Mouse (Mus musculus): ENCODE results near the gene Ugcg. TPM values are rescaled to one million over a fixed set of nuclear protein-coding genes. Genes with fewer than 3 reads are reported as not detected.

Ugcg gene
- polyA plus RNA-seq, 1 experiment from 2014 or later: 20.3 TPM

DNA sequence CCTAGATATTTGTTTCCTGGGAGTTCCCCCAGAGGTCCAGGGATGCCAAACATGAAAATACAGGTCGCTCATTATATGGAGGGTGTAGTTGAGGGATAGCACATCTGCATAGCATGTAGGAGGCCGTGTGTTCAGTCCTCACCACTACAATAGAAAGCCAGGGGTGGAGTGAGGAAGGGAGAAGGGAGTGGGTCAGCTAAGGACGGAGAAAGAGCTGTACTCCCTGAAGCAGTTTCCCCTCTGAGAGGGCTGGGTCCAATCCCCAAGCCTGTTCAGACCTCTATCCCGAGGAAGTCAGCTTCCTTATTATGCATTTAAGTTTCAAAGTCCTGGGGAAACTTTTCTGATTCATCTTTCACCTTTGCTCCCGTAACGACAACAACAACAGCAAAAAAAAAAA lies 73.1 kb downstream of the Ugcg start:
- H3K36me3 ChIP-seq (ENCODE audit: control insufficient read depth, insufficient read depth): no peaks in the 10 kb centered on the region
- H3K4me3 ChIP-seq (ENCODE audit: low read depth, low read length): no peak overlapping the region
- no peaks in the 10 kb centered on the region for H3K27me3 ChIP-seq (replicated peaks; ENCODE audit: control insufficient read depth, insufficient read depth, low read length)
- no peak for TF ChIP-seq CTCF (IDR thresholded peaks at IDR 0.05; ENCODE audit: low read depth)
- H3K9ac ChIP-seq (ENCODE audit: low read depth, low read length): no peak overlapping the region
- H3K9me3 ChIP-seq (ENCODE audit: control insufficient read depth): no peaks in the 10 kb centered on the region
- H3K27ac ChIP-seq (ENCODE audit: low read depth, low read length): peak overlapping the region; percentile 67
- 40% methylated on average over 6 of the region's 6 CpGs for WGBS
- H3K4me2 ChIP-seq (replicated peaks; ENCODE audit: low read depth): no peak overlapping the region
- H3K4me1 ChIP-seq (replicated peaks; ENCODE audit: control insufficient read depth, insufficient read depth, low read length): peaks cover 3% of the 10 kb centered on the region; the same call in 1 of the 2 replicates
- peak; percentile 93 for ATAC-seq

GRCm38 (mm10) chr4:59263418-59263817 lies 74.4 kb downstream of the Ugcg start:
- no peak overlapping the region for H3K4me3 ChIP-seq (ENCODE audit: low read depth, low read length)
- no peak for ATAC-seq
- no peak overlapping the region for H3K9ac ChIP-seq (ENCODE audit: low read depth, low read length)
- no peaks in the 10 kb centered on the region for H3K36me3 ChIP-seq (ENCODE audit: control insufficient read depth, insufficient read depth)
- peaks cover 3% of the 10 kb centered on the region; the same call in 1 of the 2 replicates for H3K4me1 ChIP-seq (replicated peaks; ENCODE audit: control insufficient read depth, insufficient read depth, low read length)
- peak overlapping the region; percentile 67 for H3K27ac ChIP-seq (ENCODE audit: low read depth, low read length)
- 41% methylated on average over 2 of the region's 2 CpGs for WGBS
- H3K4me2 ChIP-seq (replicated peaks; ENCODE audit: low read depth): no peak overlapping the region
- no peaks in the 10 kb centered on the region for H3K9me3 ChIP-seq (ENCODE audit: control insufficient read depth)
- H3K27me3 ChIP-seq (replicated peaks; ENCODE audit: control insufficient read depth, insufficient read depth, low read length): no peaks in the 10 kb centered on the region
- TF ChIP-seq CTCF (IDR thresholded peaks at IDR 0.05; ENCODE audit: low read depth): peak; percentile 78

GRCm38 (mm10) chr4:59264611-59265095 lies 75.6 kb downstream of the Ugcg start:
- no peak overlapping the region for H3K4me3 ChIP-seq (ENCODE audit: low read depth, low read length)
- no peak overlapping the region for H3K27ac ChIP-seq (ENCODE audit: low read depth, low read length)
- no peak overlapping the region for H3K9ac ChIP-seq (ENCODE audit: low read depth, low read length)
- H3K9me3 ChIP-seq (ENCODE audit: control insufficient read depth): no peaks in the 10 kb centered on the region
- no peaks in the 10 kb centered on the region for H3K36me3 ChIP-seq (ENCODE audit: control insufficient read depth, insufficient read depth)
- H3K4me1 ChIP-seq (replicated peaks; ENCODE audit: control insufficient read depth, insufficient read depth, low read length): peaks cover 3% of the 10 kb centered on the region; the same call in 1 of the 2 replicates
- no peaks in the 10 kb centered on the region for H3K27me3 ChIP-seq (replicated peaks; ENCODE audit: control insufficient read depth, insufficient read depth, low read length)
- WGBS: 72% methylated on average over 7 of the region's 7 CpGs
- no peak for ATAC-seq
- TF ChIP-seq CTCF (IDR thresholded peaks at IDR 0.05; ENCODE audit: low read depth): no peak
- H3K4me2 ChIP-seq (replicated peaks; ENCODE audit: low read depth): no peak overlapping the region

GRCm38 (mm10) chr4:59265182-59265581 lies 76.1 kb downstream of the Ugcg start:
- Histone ChIP-seq H3K4me2 (replicated peaks; ENCODE audit: low read depth) (no peak overlapping the region), H3K4me3 (ENCODE audit: low read depth, low read length) (no peak overlapping the region), H3K27me3 (replicated peaks; ENCODE audit: control insufficient read depth, insufficient read depth, low read length) (no peaks in the 10 kb centered on the region), H3K9me3 (ENCODE audit: control insufficient read depth) (no peaks in the 10 kb centered on the region), H3K36me3 (ENCODE audit: control insufficient read depth, insufficient read depth) (no peaks in the 10 kb centered on the region), H3K9ac (ENCODE audit: low read depth, low read length) (no peak overlapping the region), H3K4me1 (replicated peaks; ENCODE audit: control insufficient read depth, insufficient read depth, low read length) (peaks cover 3% of the 10 kb centered on the region; the same call in 1 of the 2 replicates), H3K27ac (ENCODE audit: low read depth, low read length) (no peak overlapping the region)
- no peak for ATAC-seq
- TF ChIP-seq CTCF (IDR thresholded peaks at IDR 0.05; ENCODE audit: low read depth): no peak
- 86% methylated on average over 5 of the region's 5 CpGs for WGBS

GRCm38 (mm10) chr4:59265631-59266030 lies 76.6 kb downstream of the Ugcg start:
- H3K9me3 ChIP-seq (ENCODE audit: control insufficient read depth): no peaks in the 10 kb centered on the region
- H3K27ac ChIP-seq (ENCODE audit: low read depth, low read length): no peak overlapping the region
- no peak overlapping the region for H3K4me2 ChIP-seq (replicated peaks; ENCODE audit: low read depth)
- ATAC-seq: no peak
- peaks cover 3% of the 10 kb centered on the region; the same call in 1 of the 2 replicates for H3K4me1 ChIP-seq (replicated peaks; ENCODE audit: control insufficient read depth, insufficient read depth, low read length)
- WGBS: 83% methylated on average over 5 of the region's 5 CpGs
- H3K4me3 ChIP-seq (ENCODE audit: low read depth, low read length): no peak overlapping the region
- no peaks in the 10 kb centered on the region for H3K27me3 ChIP-seq (replicated peaks; ENCODE audit: control insufficient read depth, insufficient read depth, low read length)
- no peak for TF ChIP-seq CTCF (IDR thresholded peaks at IDR 0.05; ENCODE audit: low read depth)
- H3K9ac ChIP-seq (ENCODE audit: low read depth, low read length): no peak overlapping the region
- H3K36me3 ChIP-seq (ENCODE audit: control insufficient read depth, insufficient read depth): no peaks in the 10 kb centered on the region

Other genes starting within 250 kb of the Ugcg start
- gene Zkscan16, start 245.6 kb upstream of the Ugcg start, polyA plus RNA-seq (2015; fragmentation: Nextera tagmentation; extraction: Ambion mirVana): 0.04 and 0.12 TPM in 2 replicates
- gene Ptgr1, start 202.1 kb upstream of the Ugcg start, polyA plus RNA-seq (2015; fragmentation: Nextera tagmentation; extraction: Ambion mirVana): 31.1 and 33.3 TPM in 2 replicates
- gene Dnajc25, start 194.2 kb upstream of the Ugcg start, polyA plus RNA-seq (2015; fragmentation: Nextera tagmentation; extraction: Ambion mirVana): 13.0 and 13.1 TPM in 2 replicates
- 18.6 and 24.2 TPM in 2 replicates for gene Gm20503, start 186.0 kb upstream of the Ugcg start, polyA plus RNA-seq (2015; fragmentation: Nextera tagmentation; extraction: Ambion mirVana)
- gene Gng10, start 154.2 kb upstream of the Ugcg start, polyA plus RNA-seq (2015; fragmentation: Nextera tagmentation; extraction: Ambion mirVana): 49.7 and 56.0 TPM in 2 replicates
- gene AI481877, start 50.3 kb upstream of the Ugcg start, polyA plus RNA-seq (2015; fragmentation: Nextera tagmentation; extraction: Ambion mirVana): not detected in 2 replicates
- 5.0 and 5.9 TPM in 2 replicates for gene Susd1, start 249.4 kb downstream of the Ugcg start, polyA plus RNA-seq (2015; fragmentation: Nextera tagmentation; extraction: Ambion mirVana)